Mouse (Mus musculus) thymus, adult 2 months (tissue): ENCODE measurements around the gene Krt71.

Experiments
- CTCF ChIP-seq: fragments of 200-500 bp; IDR thresholded peaks from 2 replicates; pipeline ENCODE4 v1.5.1; 2012; ENCODE audit warnings: mild to moderate bottlenecking, control low read depth, low read length, moderate library complexity, borderline replicate concordance; ENCODE audit not compliant: control insufficient read depth, poor library complexity, insufficient read depth; ENCODE audit errors: extremely low read depth
- POLR2A ChIP-seq: fragments of 200-500 bp; IDR thresholded peaks from 2 replicates; pipeline ENCODE4 v1.6.1; 2012; ENCODE audit warnings: mild to moderate bottlenecking, low read length, control low read depth, moderate library complexity; ENCODE audit not compliant: control insufficient read depth, poor library complexity, insufficient read depth; ENCODE audit errors: extremely low read depth

GRCm38 (mm10) chr15:101772080-101772710 lies 29.3 kb upstream of the Krt71 start:
- TF ChIP-seq POLR2A, result no peak
- no peak for TF ChIP-seq CTCF
